Mouse (Mus musculus) kidney, adult 2 months (tissue): ENCODE data around the gene Pde4d.

Experiments used
- CTCF ChIP-seq: fragments of 200-500 bp; conservative IDR thresholded peaks from 2 replicates; pipeline ENCODE4 v1.5.1; 2011; ENCODE audit warnings: low read depth, mild to moderate bottlenecking, control low read depth, low read length, moderate library complexity, mixed read lengths; ENCODE audit not compliant: insufficient read depth, insufficient read length
- POLR2A ChIP-seq: fragments of 200-500 bp; IDR thresholded peaks from one replicate; pipeline ENCODE4 v1.6.1; 2011; ENCODE audit warnings: low read depth, low read length, control low read depth

GRCm38 (mm10) chr13:109759201-109759600, 1309.5 kb downstream of the Pde4d start:
- peak; percentile 68 for TF ChIP-seq CTCF
- no peak for TF ChIP-seq POLR2A
